Mouse (Mus musculus) liver, postnatal 0 days (tissue): Measurements from ENCODE around the gene Cped1. TPM values are rescaled to one million over a fixed set of nuclear protein-coding genes. Genes with fewer than 3 reads are reported as not detected.

Experiments used
- ATAC-seq: fragments of 200-750 bp; cut with Nextera tagmentation; 2 replicates; pipeline ENCODE4 v1.8.0; 2017; ENCODE audit warnings: mild to moderate bottlenecking, moderate library complexity
- DNase-seq: peaks from one replicate; pipeline ENCODE4 v3.0.0-alpha.2; 2016
- H3K27ac ChIP-seq: fragments of 300-500 bp; sonication (generic); 2 replicates; pipeline ENCODE4 v1.5.1; 2014; ENCODE audit warnings: antibody characterized with exemption, moderate library complexity, mild to moderate bottlenecking, low read depth
- H3K27me3 ChIP-seq: fragments of 300-500 bp; sonication (generic); 2 replicates; pipeline ENCODE4 v1.6.1; 2014; ENCODE audit warnings: low read length, control low read depth, mixed read lengths; ENCODE audit not compliant: insufficient read depth
- H3K36me3 ChIP-seq: fragments of 300-500 bp; sonication (generic); replicated peaks from 2 replicates; pipeline ENCODE4 v1.6.1; 2014; ENCODE audit warnings: mild to moderate bottlenecking, control low read depth, low read length, moderate library complexity, mixed read lengths; ENCODE audit not compliant: insufficient read depth
- H3K4me1 ChIP-seq: fragments of 300-500 bp; sonication (generic); 2 replicates; pipeline ENCODE4 v1.6.1; 2014; ENCODE audit warnings: antibody characterized with exemption, mild to moderate bottlenecking, control low read depth; ENCODE audit not compliant: insufficient read depth
- H3K4me2 ChIP-seq: fragments of 300-500 bp; sonication (generic); 2 replicates; pipeline ENCODE4 v1.6.1; 2014; ENCODE audit warnings: low read depth, mild to moderate bottlenecking, low read length, moderate library complexity, mixed read lengths
- H3K4me3 ChIP-seq: fragments of 300-500 bp; sonication (generic); 2 replicates; pipeline ENCODE4 v1.5.1; 2014; ENCODE audit warnings: low read depth, low read length
- H3K9ac ChIP-seq: fragments of 300-500 bp; sonication (generic); replicated peaks from 2 replicates; pipeline ENCODE4 v1.6.1; 2014; ENCODE audit warnings: mild to moderate bottlenecking, moderate library complexity
- H3K9me3 ChIP-seq: fragments of 300-500 bp; sonication (generic); 2 replicates; pipeline ENCODE4 v1.6.1; 2016; ENCODE audit warnings: mild to moderate bottlenecking, control low read depth, low read length, mixed read lengths
- CTCF ChIP-seq: sonication (generic); IDR thresholded peaks from 2 replicates; pipeline ENCODE4 v1.5.1; 2016; ENCODE audit warnings: antibody characterized with exemption, low read depth
- EP300 ChIP-seq: IDR thresholded peaks from 2 replicates; pipeline ENCODE4 v1.6.1; 2016; ENCODE audit warnings: antibody characterized with exemption, low read depth, mild to moderate bottlenecking
- WGBS: fragments of 180-500 bp; shearing (Covaris S2); extraction: QIAGEN DNeasy Blood & Tissue Kit; methylation state at CpG from one replicate; pipeline ENCODE4 v1.1.7; 2014; ENCODE audit not compliant: insufficient replicate concordance; 5-methylcytosine and 5-hydroxymethylcytosine counted together
- polyA plus RNA-seq: library from polyadenylated mRNA; unstranded; fragments of >200 nt; fragmentation: Nextera tagmentation; extraction: Ambion mirVana; gene quantifications from 2 replicates; pipeline ENCODE4 v1.2.1, GENCODE M21; 2015

Cped1 gene
- polyA plus RNA-seq, 1 experiment from 2014 or later: 8.2 TPM

DNA sequence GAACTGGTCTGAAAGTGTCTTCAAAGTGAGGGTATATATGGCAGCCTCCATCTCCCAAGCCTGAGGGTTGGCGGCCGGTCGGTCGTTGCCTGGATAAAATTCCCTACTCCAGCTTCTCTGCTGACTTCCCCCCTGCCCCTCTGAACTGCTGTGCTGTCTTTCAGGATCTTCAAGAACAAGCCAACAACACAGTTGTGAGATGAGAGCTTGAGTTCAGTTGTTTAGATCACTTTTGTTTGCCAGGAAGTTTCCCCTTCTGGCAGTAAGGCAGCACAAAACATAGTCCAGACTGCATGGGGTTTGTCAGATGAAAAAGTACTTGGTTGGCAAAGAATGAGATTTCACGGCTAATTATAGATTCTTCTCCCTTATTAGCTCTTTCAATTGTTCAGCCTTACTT, 63.4 kb downstream of the Cped1 start:
- Histone ChIP-seq H3K4me2 (no peak overlapping the region), H3K4me1 (no peaks in the 10 kb centered on the region), H3K36me3 (no peaks in the 10 kb centered on the region), H3K9ac (no peak overlapping the region), H3K27ac (no peak overlapping the region; the same call in 1 of the 2 replicates), H3K9me3 (no peaks in the 10 kb centered on the region), H3K27me3 (no peaks in the 10 kb centered on the region), H3K4me3 (no peak overlapping the region)
- TF ChIP-seq CTCF (no peak), EP300 (no peak)
- ATAC-seq: no peak
- no peak for DNase-seq
- 81% methylated on average over 5 of the region's 5 CpGs for WGBS

GRCm38 (mm10) chr6:22051526-22051925, 65.8 kb downstream of the Cped1 start:
- WGBS: 52% methylated on average over 3 of the region's 3 CpGs
- DNase-seq (no peak), ATAC-seq (0 out of 2 replicates have a peak, but pooled peaks have one; percentile 23)
- Histone ChIP-seq H3K9me3 (no peaks in the 10 kb centered on the region), H3K27me3 (no peaks in the 10 kb centered on the region), H3K36me3 (no peaks in the 10 kb centered on the region), H3K4me1 (no peaks in the 10 kb centered on the region), H3K4me2 (no peak overlapping the region), H3K27ac (no peak overlapping the region), H3K4me3 (no peak overlapping the region), H3K9ac (no peak overlapping the region)
- TF ChIP-seq CTCF (no peak), EP300 (no peak)

GRCm38 (mm10) chr6:22053014-22053413, 67.3 kb downstream of the Cped1 start:
- Histone ChIP-seq H3K4me2 (no peak overlapping the region), H3K36me3 (no peaks in the 10 kb centered on the region), H3K27ac (no peak overlapping the region), H3K9me3 (no peaks in the 10 kb centered on the region), H3K9ac (no peak overlapping the region), H3K27me3 (no peaks in the 10 kb centered on the region), H3K4me3 (no peak overlapping the region), H3K4me1 (no peaks in the 10 kb centered on the region)
- WGBS: 70% methylated on average over 3 of the region's 3 CpGs
- no peak for ATAC-seq
- DNase-seq: no peak
- TF ChIP-seq EP300: no peak
- TF ChIP-seq CTCF: no peak

- Histone ChIP-seq H3K27ac (no peak overlapping the region), H3K9me3 (no peaks in the 10 kb centered on the region), H3K4me1 (no peaks in the 10 kb centered on the region), H3K9ac (no peak overlapping the region), H3K27me3 (no peaks in the 10 kb centered on the region), H3K4me2 (no peak overlapping the region), H3K36me3 (no peaks in the 10 kb centered on the region), H3K4me3 (no peak overlapping the region)
- TF ChIP-seq CTCF (no peak), EP300 (no peak)
- no peak for DNase-seq
- ATAC-seq: no peak
- 72% methylated on average over 4 of the region's 4 CpGs for WGBS
Observed at GRCm38 (mm10) chr6:22064341-22064740, 78.6 kb downstream of the Cped1 start.

DNA sequence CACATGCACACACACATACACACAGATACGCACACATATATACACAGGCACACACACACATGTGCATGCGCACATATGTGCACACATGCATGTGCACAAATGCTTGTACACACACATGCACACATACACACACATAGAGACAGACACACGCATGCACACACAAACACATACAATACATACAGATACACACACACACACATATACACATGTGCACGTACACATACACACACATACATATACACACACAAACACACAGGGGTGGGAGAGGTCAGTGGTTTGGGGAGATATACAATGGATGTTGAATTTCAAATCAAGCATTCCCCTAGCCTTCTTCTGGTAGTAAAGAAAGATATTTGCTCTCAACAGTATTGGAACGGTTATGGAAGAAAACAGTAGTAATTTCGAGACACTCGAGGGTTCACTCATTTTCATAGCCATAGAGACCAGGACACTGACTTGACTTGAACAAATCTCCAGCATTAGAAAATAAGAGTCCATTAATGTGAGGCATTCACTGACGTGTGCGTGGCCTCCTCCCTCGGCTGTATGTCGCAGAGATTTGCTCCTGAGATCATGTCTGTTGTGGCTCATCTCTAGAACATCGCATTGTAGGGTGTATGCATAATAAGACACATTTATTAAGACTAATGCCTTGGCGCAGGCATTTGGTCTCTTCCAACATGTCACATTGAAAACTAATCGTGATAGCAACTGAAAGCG, 85.0 kb downstream of the Cped1 start:
- Histone ChIP-seq H3K27ac (no peak overlapping the region), H3K27me3 (no peaks in the 10 kb centered on the region), H3K4me2 (no peak overlapping the region), H3K36me3 (no peaks in the 10 kb centered on the region), H3K9me3 (no peaks in the 10 kb centered on the region), H3K4me1 (no peaks in the 10 kb centered on the region), H3K9ac (no peak overlapping the region), H3K4me3 (no peak overlapping the region)
- no peak for ATAC-seq
- no peak for TF ChIP-seq EP300
- no peak for TF ChIP-seq CTCF
- 69% methylated on average over 15 of the region's 15 CpGs for WGBS
- DNase-seq: no peak

- no peaks in the 10 kb centered on the region for H3K4me1 ChIP-seq
- no peaks in the 10 kb centered on the region for H3K27me3 ChIP-seq
- no peak overlapping the region for H3K4me3 ChIP-seq
- WGBS: 28% methylated on average over 4 of the region's 4 CpGs
- DNase-seq (no peak), ATAC-seq (no peak)
- no peak overlapping the region for H3K27ac ChIP-seq
- no peaks in the 10 kb centered on the region for H3K9me3 ChIP-seq
- peak; percentile 38; the same call in 1 of the 2 replicates for TF ChIP-seq CTCF
- TF ChIP-seq EP300: no peak
- H3K4me2 ChIP-seq: no peak overlapping the region
- no peak overlapping the region for H3K9ac ChIP-seq
- H3K36me3 ChIP-seq: no peaks in the 10 kb centered on the region
Observed at GRCm38 (mm10) chr6:22071323-22071840, 85.7 kb downstream of the Cped1 start.
